In the genomic region with DNA sequence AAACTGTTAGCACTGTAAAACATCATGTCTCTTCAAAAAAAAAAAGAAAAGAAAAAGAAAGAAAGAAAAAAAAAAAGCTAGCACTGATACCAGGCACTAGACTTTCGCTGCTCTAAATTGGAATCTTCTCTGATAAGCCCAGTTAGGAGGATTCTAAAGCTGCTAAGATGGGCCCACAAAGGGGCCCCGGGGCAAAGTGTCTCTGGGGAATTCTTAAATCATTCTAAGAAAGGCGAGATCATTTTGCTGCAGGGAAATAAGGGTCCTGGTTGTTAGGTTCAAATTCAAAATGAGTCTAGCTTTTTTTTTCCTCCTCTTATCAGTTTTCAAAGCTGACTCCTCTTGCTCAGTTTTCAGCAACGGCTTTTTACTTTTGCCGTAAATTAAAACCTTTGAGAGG, we compare ENCODE assay signal across 17 mouse cellular contexts. TPM values are rescaled to one million over a fixed set of nuclear protein-coding genes. Genes with fewer than 3 reads are reported as not detected.
A peak's percentile ranks its signal among the peaks of the same experiment; 100 is the strongest.
DNase-seq lines count a peak whose midpoint lies in the region; ATAC-seq lines count a peak whose summit lies in the region.
"Had no signal": no experiment of that assay in that cellular context is flagged by ENCODE, and none has a peak within 500 bp of the region (broad histone marks: within the 10 kb centered on the region; RNA-seq: fewer than 3 reads in every experiment).

No protein-coding gene starts in this region.

- no peaks in the 10 kb centered on the region for H3K27me3 ChIP-seq in heart, embryonic 13.5 days (replicated peaks)
- H3K27me3 ChIP-seq in midbrain, embryonic 12.5 days: no peaks in the 10 kb centered on the region
- no peaks in the 10 kb centered on the region for H3K27me3 ChIP-seq in midbrain, embryonic 10.5 days (ENCODE audit: low read depth, poor library complexity, severe bottlenecking)
- no peaks in the 10 kb centered on the region for H3K27me3 ChIP-seq in forebrain, embryonic 16.5 days (replicated peaks; ENCODE audit: control insufficient read depth, insufficient read depth, low read length)
- H3K27me3 ChIP-seq in neural tube, embryonic 15.5 days (replicated peaks): no peaks in the 10 kb centered on the region
- H3K27me3 ChIP-seq: embryonic facial prominence, embryonic 15.5 days; hindbrain, embryonic 15.5 days; liver, embryonic 12.5 days had no signal

- no peak for DNase-seq in heart, adult 11 months
- DNase-seq in midbrain, embryonic 10.5 days (ENCODE audit: low spot score): no peak
- no peak for DNase-seq in c-Kit-positive CD71-positive TER-119-positive erythroid progenitor cells, embryonic 14.5 days (ENCODE audit: low spot score)
- DNase-seq: adrenal gland, postnatal 36 days; cerebellum, postnatal 25 days; heart, adult 2 months; kidney, adult 18-20 months; kidney, postnatal 25 days; lung, postnatal 10 days; right cerebral cortex, postnatal 14 days had no signal

- H3K36me3 ChIP-seq in heart, embryonic 13.5 days: no peaks in the 10 kb centered on the region
- H3K36me3 ChIP-seq in midbrain, embryonic 12.5 days: no peaks in the 10 kb centered on the region
- no peaks in the 10 kb centered on the region for H3K36me3 ChIP-seq in midbrain, embryonic 10.5 days
- no peaks in the 10 kb centered on the region for H3K36me3 ChIP-seq in forebrain, embryonic 16.5 days (ENCODE audit: control insufficient read depth, insufficient read depth)
- H3K36me3 ChIP-seq in neural tube, embryonic 15.5 days: no peaks in the 10 kb centered on the region
- H3K36me3 ChIP-seq: embryonic facial prominence, embryonic 15.5 days; hindbrain, embryonic 15.5 days; liver, embryonic 12.5 days had no signal

- peak overlapping the region; percentile 30 for H3K4me2 ChIP-seq in heart, embryonic 13.5 days
- H3K4me2 ChIP-seq in midbrain, embryonic 12.5 days (replicated peaks): 0 out of 2 replicates have a peak overlapping the region, but pooled peaks have one; percentile 2
- 0 out of 2 replicates have a peak overlapping the region, but pooled peaks have one; percentile 0 for H3K4me2 ChIP-seq in forebrain, embryonic 16.5 days (ENCODE audit: low read length)
- 0 out of 2 replicates have a peak overlapping the region, but pooled peaks have one; percentile 13 for H3K4me2 ChIP-seq in neural tube, embryonic 15.5 days
- H3K4me2 ChIP-seq: embryonic facial prominence, embryonic 15.5 days; hindbrain, embryonic 15.5 days; liver, embryonic 12.5 days had no signal

- H3K9me3 ChIP-seq in heart, embryonic 13.5 days: no peaks in the 10 kb centered on the region
- no peaks in the 10 kb centered on the region for H3K9me3 ChIP-seq in midbrain, embryonic 12.5 days
- no peaks in the 10 kb centered on the region for H3K9me3 ChIP-seq in midbrain, embryonic 10.5 days (replicated peaks)
- H3K9me3 ChIP-seq in forebrain, embryonic 16.5 days (ENCODE audit: control insufficient read depth, low read length): no peaks in the 10 kb centered on the region
- no peaks in the 10 kb centered on the region for H3K9me3 ChIP-seq in neural tube, embryonic 15.5 days (replicated peaks)
- H3K9me3 ChIP-seq: embryonic facial prominence, embryonic 15.5 days; hindbrain, embryonic 15.5 days had no signal

- 33% methylated on average over 5 of the region's 5 CpGs for WGBS in heart, embryonic 13.5 days
- WGBS in midbrain, embryonic 12.5 days: 36% methylated on average over 5 of the region's 5 CpGs
- WGBS in midbrain, embryonic 10.5 days: 58% methylated on average over 5 of the region's 5 CpGs
- WGBS in forebrain, embryonic 16.5 days: 13% methylated on average over 5 of the region's 5 CpGs
- WGBS in neural tube, embryonic 15.5 days: 36% methylated on average over 5 of the region's 5 CpGs

- ATAC-seq in heart, embryonic 13.5 days (ENCODE audit: extremely low read depth, insufficient number of reproducible peaks, low FRiP score, low TSS enrichment): no peak
- ATAC-seq in midbrain, embryonic 12.5 days (ENCODE audit: low FRiP score, low read depth): no peak
- ATAC-seq in forebrain, embryonic 16.5 days: no peak
- ATAC-seq in neural tube, embryonic 15.5 days (ENCODE audit: low FRiP score): no peak
- ATAC-seq: liver, embryonic 12.5 days had no signal

- H3K4me1 ChIP-seq in heart, embryonic 13.5 days: peaks cover 11% of the 10 kb centered on the region
- peaks cover 15% of the 10 kb centered on the region for H3K4me1 ChIP-seq in midbrain, embryonic 12.5 days
- peaks cover 13% of the 10 kb centered on the region; the same call in 1 of the 2 replicates for H3K4me1 ChIP-seq in midbrain, embryonic 10.5 days
- H3K4me1 ChIP-seq in forebrain, embryonic 16.5 days (replicated peaks; ENCODE audit: control insufficient read depth, insufficient read depth, low read length): no peaks in the 10 kb centered on the region
- H3K4me1 ChIP-seq in neural tube, embryonic 15.5 days: peaks cover 8% of the 10 kb centered on the region; the same call in 1 of the 2 replicates
- H3K4me1 ChIP-seq: embryonic facial prominence, embryonic 15.5 days; liver, embryonic 12.5 days had no signal

- no peak overlapping the region for H3K4me3 ChIP-seq in heart, embryonic 13.5 days
- H3K4me3 ChIP-seq in midbrain, embryonic 12.5 days: no peak overlapping the region
- H3K4me3 ChIP-seq in midbrain, embryonic 10.5 days: no peak overlapping the region
- no peak overlapping the region for H3K4me3 ChIP-seq in forebrain, embryonic 16.5 days (replicated peaks; ENCODE audit: low read length)
- H3K4me3 ChIP-seq in neural tube, embryonic 15.5 days (replicated peaks): no peak overlapping the region
- H3K4me3 ChIP-seq: embryonic facial prominence, embryonic 15.5 days; heart, adult 2 months; hindbrain, embryonic 15.5 days; liver, embryonic 12.5 days had no signal

- no peak overlapping the region for H3K27ac ChIP-seq in heart, embryonic 13.5 days (replicated peaks)
- no peak overlapping the region for H3K27ac ChIP-seq in midbrain, embryonic 12.5 days (replicated peaks)
- H3K27ac ChIP-seq in midbrain, embryonic 10.5 days (replicated peaks): no peak overlapping the region
- no peak overlapping the region for H3K27ac ChIP-seq in forebrain, embryonic 16.5 days (ENCODE audit: low read length)
- H3K27ac ChIP-seq in neural tube, embryonic 15.5 days (replicated peaks): no peak overlapping the region
- H3K27ac ChIP-seq: embryonic facial prominence, embryonic 15.5 days; heart, adult 2 months; hindbrain, embryonic 15.5 days; liver, embryonic 12.5 days had no signal

- no peak overlapping the region for H3K9ac ChIP-seq in heart, embryonic 13.5 days
- H3K9ac ChIP-seq in midbrain, embryonic 12.5 days (replicated peaks): no peak overlapping the region
- no peak overlapping the region for H3K9ac ChIP-seq in forebrain, embryonic 16.5 days (replicated peaks; ENCODE audit: low read depth, low read length)
- no peak overlapping the region for H3K9ac ChIP-seq in neural tube, embryonic 15.5 days (replicated peaks)
- H3K9ac ChIP-seq: embryonic facial prominence, embryonic 15.5 days; hindbrain, embryonic 15.5 days; liver, embryonic 12.5 days had no signal

RNA-seq across cellular contexts. Expression of gene Tph2, which starts 59.3 kb away (rescaled TPM):
- polyA plus RNA-seq in heart, embryonic 13.5 days (2015; fragmentation: Nextera tagmentation; extraction: Ambion mirVana): not detected in 2 replicates
- 0.45 and 0.47 TPM in 2 replicates for polyA plus RNA-seq in midbrain, embryonic 12.5 days (2016; fragmentation: Nextera tagmentation; extraction: Ambion mirVana)
- 0.07 and 0.16 TPM in 2 replicates for polyA plus RNA-seq in midbrain, embryonic 10.5 days (2016; fragmentation: Nextera tagmentation; extraction: Ambion mirVana)
- 0.24 and 0.25 TPM in 2 replicates for polyA plus RNA-seq in forebrain, embryonic 16.5 days (2015; fragmentation: Nextera tagmentation; extraction: Ambion mirVana)
- 0.46 and 2.3 TPM in 2 replicates for polyA plus RNA-seq in neural tube, embryonic 15.5 days (2015; fragmentation: Nextera tagmentation; extraction: Ambion mirVana)
- polyA plus RNA-seq: heart, adult 2 months; liver, embryonic 12.5 days had no signal
